Mouse (Mus musculus) spleen, postnatal 14 days (tissue): ENCODE measurements around the gene Acot4.
"Not testable (repeated sequence)": the region's sequence is repeated elsewhere in the genome, so short reads cannot be mapped to it uniquely, and the experiment has no call there.

Source experiments
- DNase-seq, 2 experiments: peaks; one replicate each; pipeline ENCODE4 v3.0.0; 2021 to 2022; ENCODE audit warnings: low spot score in 2 of 2

Acot4 gene

GRCm38 (mm10) chr12:84030659-84031332 lies 7.4 kb upstream of the Acot4 start:
- peak; percentile 36 to 62 for DNase-seq

GRCm38 (mm10) chr12:84032854-84033253 lies 5.3 kb upstream of the Acot4 start:
- no peak for DNase-seq

- not testable (repeated sequence) for DNase-seq
These were observed 4.9 kb upstream of the Acot4 start for GRCm38 (mm10) chr12:84033302-84033701.

- no peak for DNase-seq
These were observed 4.1 kb upstream of the Acot4 start for GRCm38 (mm10) chr12:84034108-84034507.

GRCm38 (mm10) chr12:84038691-84039111 lies 522 bp downstream of the Acot4 start, which contains the start of gene Gm49366:
Gene Gm49366, plus strand, starts transcription at chr12:84038935.
- not testable (repeated sequence) for DNase-seq

GRCm38 (mm10) chr12:84042248-84042647 lies 4.1 kb downstream of the Acot4 start:
- no peak for DNase-seq

GRCm38 (mm10) chr12:84044045-84044444 lies 5.9 kb downstream of the Acot4 start:
- no peak for DNase-seq

- no peak for DNase-seq
These were observed 8.7 kb downstream of the Acot4 start for GRCm38 (mm10) chr12:84046906-84047305.

- not testable (repeated sequence) for DNase-seq
These were observed 12.6 kb downstream of the Acot4 start for GRCm38 (mm10) chr12:84050744-84051143.

GRCm38 (mm10) chr12:84051937-84052474 lies 13.8 kb downstream of the Acot4 start, which contains the start of gene Acot3:
Gene Acot3, plus strand, starts transcription at chr12:84052144.
- DNase-seq = no peak

- no peak for DNase-seq
These were observed 14.4 kb downstream of the Acot4 start for GRCm38 (mm10) chr12:84052609-84053008.

- DNase-seq = no peak
These were observed 15.0 kb downstream of the Acot4 start for GRCm38 (mm10) chr12:84053173-84053572.

- DNase-seq = no peak
These were observed 15.7 kb downstream of the Acot4 start for GRCm38 (mm10) chr12:84053679-84054391.

GRCm38 (mm10) chr12:84060946-84061345 lies 22.8 kb downstream of the Acot4 start:
- no peak for DNase-seq

GRCm38 (mm10) chr12:84062336-84062735 lies 24.2 kb downstream of the Acot4 start:
- DNase-seq = no peak

GRCm38 (mm10) chr12:84063228-84063627 lies 25.0 kb downstream of the Acot4 start:
- DNase-seq = no peak

- no peak for DNase-seq
These were observed 25.7 kb downstream of the Acot4 start for GRCm38 (mm10) chr12:84063833-84064232.

GRCm38 (mm10) chr12:84064621-84065020 lies 26.4 kb downstream of the Acot4 start:
- DNase-seq = no peak

GRCm38 (mm10) chr12:84067752-84068151 lies 29.6 kb downstream of the Acot4 start:
- DNase-seq = no peak

- no peak for DNase-seq
These were observed 30.1 kb downstream of the Acot4 start for GRCm38 (mm10) chr12:84068296-84068695.

GRCm38 (mm10) chr12:84068986-84069385 lies 30.8 kb downstream of the Acot4 start, which contains the start of gene Acot5:
Gene Acot5, plus strand, starts transcription at chr12:84069325.
- no peak for DNase-seq

GRCm38 (mm10) chr12:84069582-84069981 lies 31.4 kb downstream of the Acot4 start:
- peak in 1 of 2 experiments; percentile 10 for DNase-seq

GRCm38 (mm10) chr12:84071696-84072095 lies 33.5 kb downstream of the Acot4 start:
- DNase-seq = no peak
